Mouse (Mus musculus) myocyte (in vitro differentiated cells): ENCODE results near the gene Synpo2. TPM values are rescaled to one million over a fixed set of nuclear protein-coding genes. Genes with fewer than 3 reads are reported as not detected.

ENCODE experiments used
- H3K27me3 ChIP-seq: one replicate; pipeline ENCODE4 v1.6.1; 2011; ENCODE audit not compliant: control insufficient read depth, insufficient read depth, insufficient read length
- H3K36me3 ChIP-seq: one replicate; pipeline ENCODE4 v1.6.1; 2011; ENCODE audit not compliant: control insufficient read depth, insufficient read depth
- H3K4me2 ChIP-seq: one replicate; pipeline ENCODE4 v1.6.1; 2011; ENCODE audit warnings: low read depth, control low read depth
- H3K4me3 ChIP-seq: one replicate; pipeline ENCODE4 v1.5.1; 2011; ENCODE audit warnings: mild to moderate bottlenecking, control low read depth, moderate library complexity
- H3K79me2 ChIP-seq: one replicate; pipeline ENCODE4 v1.6.1; 2011; ENCODE audit not compliant: control insufficient read depth, insufficient read depth
- H3ac ChIP-seq: one replicate; pipeline ENCODE4 v1.6.1; 2011; ENCODE audit not compliant: control insufficient read depth, insufficient read length
- CEBPB ChIP-seq: IDR thresholded peaks from 2 replicates; pipeline ENCODE4 v1.6.1; 2011; ENCODE audit warnings: mild to moderate bottlenecking, moderate library complexity; ENCODE audit not compliant: poor library complexity, insufficient read depth, severe bottlenecking
- E2F4 ChIP-seq: IDR thresholded peaks from one replicate; pipeline ENCODE4 v1.6.1; 2011; ENCODE audit warnings: mild to moderate bottlenecking, control low read depth, moderate library complexity; ENCODE audit not compliant: insufficient read depth
- MAX ChIP-seq: IDR thresholded peaks from one replicate; pipeline ENCODE4 v1.6.1; 2011; ENCODE audit warnings: low read depth, mild to moderate bottlenecking, control low read depth
- MYOD1 ChIP-seq, 3 experiments: IDR thresholded peaks; one replicate each; pipeline ENCODE4 v1.6.1; 2011; ENCODE audit warnings: control low read depth in 2 of 3, low read depth in 2 of 3, mild to moderate bottlenecking in 2 of 3, moderate library complexity in 1 of 3; ENCODE audit not compliant: insufficient read length in 2 of 3, control insufficient read depth in 1 of 3
- MYOG ChIP-seq, 3 experiments: IDR thresholded peaks; one replicate each; pipeline ENCODE4 v1.6.1; 2011; ENCODE audit warnings: control low read depth in 2 of 3, low read depth in 2 of 3, mild to moderate bottlenecking in 2 of 3; ENCODE audit not compliant: insufficient read length in 2 of 3, control insufficient read depth in 1 of 3, insufficient read depth in 1 of 3
- POLR2A ChIP-seq: IDR thresholded peaks from one replicate; pipeline ENCODE4 v1.6.1; 2011; ENCODE audit warnings: low read depth, mild to moderate bottlenecking, control low read depth, moderate library complexity; ENCODE audit not compliant: insufficient read length
- POLR2AphosphoS2 ChIP-seq: IDR thresholded peaks from one replicate; pipeline ENCODE4 v1.6.1; 2011; ENCODE audit warnings: low read depth, control low read depth; ENCODE audit not compliant: insufficient read length
- REST ChIP-seq: IDR thresholded peaks from one replicate; pipeline ENCODE4 v1.6.1; 2011; ENCODE audit warnings: mild to moderate bottlenecking, control low read depth, moderate library complexity; ENCODE audit not compliant: insufficient read depth, insufficient read length
- SRF ChIP-seq: IDR thresholded peaks from one replicate; pipeline ENCODE4 v1.6.1; 2011; ENCODE audit warnings: low read depth; ENCODE audit not compliant: control insufficient read depth, insufficient read length
- TCF12 ChIP-seq: IDR thresholded peaks from one replicate; pipeline ENCODE4 v1.6.1; 2011; ENCODE audit warnings: mild to moderate bottlenecking, control low read depth; ENCODE audit not compliant: poor library complexity, insufficient read depth, severe bottlenecking
- TCF3 ChIP-seq: IDR thresholded peaks from one replicate; pipeline ENCODE4 v1.6.1; 2011; ENCODE audit warnings: low read depth, control low read depth; ENCODE audit not compliant: insufficient read length
- USF1 ChIP-seq: IDR thresholded peaks from one replicate; pipeline ENCODE4 v1.6.1; 2011; ENCODE audit warnings: low read depth, mild to moderate bottlenecking, control low read depth, moderate library complexity
- polyA plus RNA-seq: library from polyadenylated mRNA; unstranded; fragments of >200 nt; fragmentation: generic; extraction: Trizol; gene quantifications from one replicate; pipeline ENCODE4 v1.2.1, GENCODE M21; 2012; ENCODE audit warnings: missing spikeins

The Synpo2 gene
- polyA plus RNA-seq, 1 experiment, result 24.4 TPM

DNA sequence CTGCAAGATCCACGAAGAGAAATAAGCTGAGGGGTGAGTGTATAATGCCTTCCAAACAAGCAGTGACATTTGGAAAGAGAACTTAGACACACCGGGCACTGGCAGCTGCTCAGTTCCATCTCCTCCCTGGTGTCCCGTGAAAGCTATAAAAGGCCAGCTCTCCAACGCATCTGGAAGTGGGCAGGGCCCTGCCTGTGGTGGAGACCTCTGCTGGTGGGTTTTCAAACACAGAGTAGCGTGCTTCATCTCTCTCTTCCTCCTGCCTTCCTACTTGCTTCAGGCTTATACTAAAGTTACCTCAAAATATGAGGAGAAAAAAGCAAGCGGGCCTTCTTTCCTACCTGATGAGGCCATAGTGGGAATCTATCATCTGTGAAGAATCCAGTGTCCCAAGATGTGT, 77.4 kb downstream of the Synpo2 start:
- TF ChIP-seq POLR2A (no peak), TCF3 (no peak), MAX (no peak), MYOD1 (IDR thresholded peaks at IDR 0.05; ENCODE audit: control insufficient read depth in 1 of 3, insufficient read length in 2 of 3, low read depth in 2 of 3) (peak; percentile 64 to 85 (median 76)), SRF (peak; percentile 53), MYOG (IDR thresholded peaks at IDR 0.05; ENCODE audit: control insufficient read depth in 1 of 3, insufficient read depth in 1 of 3, insufficient read length in 2 of 3, low read depth in 2 of 3) (peak in 1 of 3 experiments; percentile 37), CEBPB (no peak), USF1 (no peak), REST (no peak)
- no peaks in the 10 kb centered on the region for H3K79me2 ChIP-seq
- no peaks in the 10 kb centered on the region for H3K27me3 ChIP-seq
- no peaks in the 10 kb centered on the region for H3K36me3 ChIP-seq
- H3K4me2 ChIP-seq, result peak overlapping the region; percentile 58
- no peak overlapping the region for H3ac ChIP-seq
- no peak overlapping the region for H3K4me3 ChIP-seq

DNA sequence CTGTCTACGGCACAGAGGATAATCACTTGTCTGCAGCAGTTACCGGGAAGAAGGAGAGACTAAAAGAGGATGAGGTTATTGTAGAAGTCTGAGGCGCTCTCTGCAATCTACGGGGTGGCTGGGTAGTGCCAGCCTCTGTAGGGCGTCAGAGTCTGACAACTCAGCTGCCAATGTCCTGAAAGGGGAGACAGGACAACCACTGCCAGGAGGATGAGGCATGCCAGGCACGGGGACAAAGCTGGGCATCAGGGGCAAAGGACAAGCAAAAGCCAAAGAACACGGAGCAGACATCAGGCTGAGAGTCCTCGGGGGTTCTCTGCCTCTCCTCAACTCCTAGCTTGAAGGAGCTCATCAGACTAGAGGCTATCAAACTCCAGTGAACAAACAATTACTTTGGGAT, 82.6 kb downstream of the Synpo2 start:
- Histone ChIP-seq H3ac (no peak overlapping the region), H3K36me3 (no peaks in the 10 kb centered on the region), H3K27me3 (no peaks in the 10 kb centered on the region), H3K4me2 (no peak overlapping the region), H3K79me2 (no peaks in the 10 kb centered on the region), H3K4me3 (no peak overlapping the region)
- TF ChIP-seq E2F4, result no peak
- TF ChIP-seq CEBPB, result no peak
- no peak for TF ChIP-seq POLR2A
- TF ChIP-seq TCF12, result no peak
- TF ChIP-seq REST, result no peak
- no peak for TF ChIP-seq TCF3
- no peak for TF ChIP-seq USF1
- TF ChIP-seq SRF, result no peak
- TF ChIP-seq POLR2AphosphoS2, result no peak
- no peak for TF ChIP-seq MAX
- TF ChIP-seq MYOD1 (IDR thresholded peaks at IDR 0.05; ENCODE audit: control insufficient read depth in 1 of 3, insufficient read length in 2 of 3, low read depth in 2 of 3), result no peak
- no peak for TF ChIP-seq MYOG (IDR thresholded peaks at IDR 0.05; ENCODE audit: control insufficient read depth in 1 of 3, insufficient read depth in 1 of 3, insufficient read length in 2 of 3, low read depth in 2 of 3)

DNA sequence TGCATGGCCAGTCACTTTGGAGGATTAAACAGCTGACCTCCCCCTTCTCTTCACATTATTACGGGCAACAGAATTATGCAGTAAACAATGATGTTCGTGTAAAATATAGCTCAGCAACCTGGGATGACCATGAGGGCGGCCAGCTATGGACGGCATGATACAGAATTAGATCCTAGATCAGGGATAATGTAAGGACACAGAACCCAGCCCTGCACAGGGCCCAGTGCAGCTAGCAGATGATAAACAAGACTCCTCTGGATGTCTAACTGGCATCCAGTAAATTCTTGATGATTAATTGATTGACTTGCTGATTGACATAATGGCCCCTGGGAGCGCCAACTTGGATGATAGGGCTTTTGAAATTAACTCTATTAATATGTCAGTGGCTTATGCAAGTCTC, 83.0 kb downstream of the Synpo2 start:
- Histone ChIP-seq H3K79me2 (no peaks in the 10 kb centered on the region), H3K4me2 (no peak overlapping the region), H3K4me3 (no peak overlapping the region), H3ac (no peak overlapping the region), H3K36me3 (no peaks in the 10 kb centered on the region), H3K27me3 (no peaks in the 10 kb centered on the region)
- TF ChIP-seq POLR2AphosphoS2 (no peak), USF1 (no peak), MAX (no peak), MYOD1 (IDR thresholded peaks at IDR 0.05; ENCODE audit: control insufficient read depth in 1 of 3, insufficient read length in 2 of 3, low read depth in 2 of 3) (no peak), SRF (no peak), CEBPB (no peak), POLR2A (no peak), E2F4 (no peak), TCF12 (no peak), TCF3 (no peak), MYOG (IDR thresholded peaks at IDR 0.05; ENCODE audit: control insufficient read depth in 1 of 3, insufficient read depth in 1 of 3, insufficient read length in 2 of 3, low read depth in 2 of 3) (no peak), REST (no peak)

DNA sequence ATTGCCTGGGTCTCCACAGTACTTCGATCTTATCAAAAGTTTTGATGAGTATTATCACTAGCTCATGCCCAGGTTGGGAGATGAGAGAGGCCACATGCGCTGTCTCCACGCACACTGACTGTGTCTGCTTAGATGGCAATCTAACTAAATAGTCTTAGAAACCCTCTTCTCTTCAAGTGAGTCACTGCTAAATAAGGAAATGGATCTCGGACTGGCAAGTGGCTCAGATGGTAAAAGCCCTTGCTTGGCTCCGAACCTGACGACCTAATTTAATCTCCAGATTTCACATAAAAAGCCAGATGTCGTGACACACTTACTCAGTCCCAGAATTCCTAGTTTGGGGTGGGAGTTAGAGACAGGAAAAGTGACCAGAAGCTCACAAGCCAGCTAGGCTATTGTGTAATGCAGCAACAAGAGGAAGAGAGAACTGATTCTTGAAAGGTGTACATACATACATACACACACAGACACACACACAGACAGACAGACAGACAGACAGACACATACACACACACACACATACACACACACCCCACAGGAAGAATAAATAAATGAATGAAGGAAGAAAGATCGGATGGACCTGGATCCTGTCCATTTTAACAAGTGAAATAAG, 85.3 kb downstream of the Synpo2 start:
- no peak overlapping the region for H3ac ChIP-seq
- no peaks in the 10 kb centered on the region for H3K36me3 ChIP-seq
- peak overlapping the region; percentile 31 for H3K4me2 ChIP-seq
- TF ChIP-seq MYOD1 (IDR thresholded peaks at IDR 0.05; ENCODE audit: control insufficient read depth in 1 of 3, insufficient read length in 2 of 3, low read depth in 2 of 3) (no peak), SRF (peak; percentile 85)
- H3K4me3 ChIP-seq, result no peak overlapping the region
- no peaks in the 10 kb centered on the region for H3K79me2 ChIP-seq
- no peaks in the 10 kb centered on the region for H3K27me3 ChIP-seq

DNA sequence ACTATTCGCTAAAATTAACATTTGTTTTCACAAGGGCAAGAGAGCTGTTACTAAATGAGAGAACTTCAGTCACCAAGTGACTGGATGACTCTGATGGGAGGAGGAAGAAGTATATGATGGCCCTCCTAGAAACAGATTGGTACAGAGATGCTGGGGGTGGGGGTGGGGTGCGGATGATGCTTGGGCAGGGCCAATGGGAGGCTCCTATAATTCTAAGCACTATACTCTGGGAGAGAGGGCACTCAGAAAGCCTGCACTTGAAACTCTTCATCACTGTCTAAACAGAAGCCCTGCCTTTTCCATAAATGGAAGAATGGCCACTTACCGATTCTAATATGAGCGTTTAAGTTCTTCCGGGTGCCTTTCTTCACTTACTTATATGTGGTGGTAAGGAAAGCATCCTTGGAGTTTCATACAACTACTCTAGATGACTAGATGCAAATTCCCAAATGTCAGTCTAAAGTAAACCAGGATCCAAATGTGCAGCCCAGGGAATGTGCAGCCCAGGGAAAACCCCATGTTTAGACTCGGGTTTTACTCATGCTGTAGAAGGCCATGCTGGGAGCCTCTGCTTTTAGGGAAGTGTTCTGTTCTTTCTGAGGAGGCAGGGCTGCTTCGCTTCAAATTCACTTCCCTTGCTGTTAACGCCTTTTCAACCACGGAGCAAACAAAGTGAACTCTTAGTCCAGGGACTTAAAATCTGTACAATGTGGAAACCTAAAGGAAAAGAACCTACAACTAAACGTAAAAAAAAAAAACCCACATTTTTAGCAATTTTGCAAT, 86.4 kb downstream of the Synpo2 start:
- TF ChIP-seq TCF12 (no peak), TCF3 (no peak)
- no peaks in the 10 kb centered on the region for H3K27me3 ChIP-seq
- no peak overlapping the region for H3K4me3 ChIP-seq
- H3K36me3 ChIP-seq, result no peaks in the 10 kb centered on the region
- H3K79me2 ChIP-seq, result no peaks in the 10 kb centered on the region
- no peak overlapping the region for H3K4me2 ChIP-seq
- H3ac ChIP-seq, result no peak overlapping the region
